Mouse (Mus musculus) brain, embryonic 14.5 days (tissue): ENCODE data around the gene Srsf2.

Source experiments
- CTCF ChIP-seq: fragments of 200-500 bp; IDR thresholded peaks from 2 replicates; pipeline ENCODE4 v1.5.1; 2012; ENCODE audit warnings: inconsistent platforms, mild to moderate bottlenecking, moderate library complexity, borderline replicate concordance; ENCODE audit not compliant: insufficient read depth, insufficient read length; ENCODE audit errors: extremely low read depth
- POLR2A ChIP-seq: fragments of 200-500 bp; IDR thresholded peaks from 2 replicates; pipeline ENCODE4 v1.6.1; 2012; ENCODE audit warnings: mild to moderate bottlenecking, inconsistent platforms, borderline replicate concordance; ENCODE audit not compliant: poor library complexity, insufficient read depth, insufficient read length, severe bottlenecking; ENCODE audit errors: extremely low read depth

DNA sequence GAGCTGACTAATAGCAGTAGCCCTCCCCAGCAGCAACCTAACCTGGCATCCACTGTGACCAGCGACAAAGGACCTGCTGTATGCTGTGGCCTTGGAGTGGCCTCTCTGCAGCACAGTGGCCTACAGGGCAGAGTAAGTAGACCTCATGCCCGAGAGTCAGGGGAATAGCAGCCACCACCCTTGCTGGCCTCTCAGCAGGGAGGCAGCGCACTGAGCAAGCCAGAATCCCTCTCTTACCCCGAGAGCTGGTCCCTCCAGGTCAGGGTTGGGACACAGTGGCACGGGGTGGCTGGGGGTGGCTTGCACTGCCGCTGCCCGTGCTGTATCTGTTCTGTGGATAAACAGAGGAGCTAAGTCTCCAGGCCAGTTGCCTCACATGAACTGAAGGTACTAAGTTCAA, 13.3 kb downstream of the Srsf2 start:
- TF ChIP-seq CTCF (no peak), POLR2A (no peak)
